Mouse (Mus musculus) intestine, embryonic 14.5 days (tissue): ENCODE data around the gene Cd72. TPM values are rescaled to one million over a fixed set of nuclear protein-coding genes. Genes with fewer than 3 reads are reported as not detected.

Experiments used
- ATAC-seq: fragments of 200-750 bp; cut with Nextera tagmentation; replicated peaks from 2 replicates; pipeline ENCODE4 v1.8.0; 2017; ENCODE audit warnings: low read depth, moderate number of reproducible peaks, moderate TSS enrichment, moderate library complexity; ENCODE audit not compliant: low FRiP score, low TSS enrichment
- DNase-seq: peaks from one replicate; pipeline ENCODE4 v3.0.0-alpha.2; 2018; ENCODE audit warnings: low spot score
- H3K27ac ChIP-seq: fragments of 300-500 bp; sonication (generic); 2 replicates; pipeline ENCODE4 v1.5.1; 2014; ENCODE audit warnings: low read depth, mild to moderate bottlenecking, control low read depth
- H3K27me3 ChIP-seq: fragments of 300-500 bp; sonication (generic); replicated peaks from 2 replicates; pipeline ENCODE4 v1.6.1; 2014; ENCODE audit warnings: low read length, control low read depth; ENCODE audit not compliant: control insufficient read depth, insufficient read depth
- H3K36me3 ChIP-seq: fragments of 300-500 bp; sonication (generic); 2 replicates; pipeline ENCODE4 v1.6.1; 2014; ENCODE audit warnings: low read length, control low read depth; ENCODE audit not compliant: control insufficient read depth, insufficient read depth
- H3K4me1 ChIP-seq: fragments of 300-500 bp; sonication (generic); replicated peaks from 2 replicates; pipeline ENCODE4 v1.6.1; 2014; ENCODE audit warnings: low read length, control low read depth, mixed read lengths; ENCODE audit not compliant: control insufficient read depth, insufficient read depth
- H3K4me2 ChIP-seq: fragments of 300-500 bp; sonication (generic); 2 replicates; pipeline ENCODE4 v1.6.1; 2014; ENCODE audit warnings: low read length
- H3K4me3 ChIP-seq: fragments of 300-500 bp; sonication (generic); 2 replicates; pipeline ENCODE4 v1.5.1; 2014; ENCODE audit warnings: low read depth, low read length, control low read depth, mixed read lengths
- H3K9ac ChIP-seq: fragments of 300-500 bp; sonication (generic); 2 replicates; pipeline ENCODE4 v1.6.1; 2014; ENCODE audit warnings: mild to moderate bottlenecking, low read length
- H3K9me3 ChIP-seq: fragments of 300-500 bp; sonication (generic); 2 replicates; pipeline ENCODE4 v1.6.1; 2016; ENCODE audit warnings: low read length, control low read depth; ENCODE audit not compliant: control insufficient read depth
- WGBS: fragments of 180-500 bp; shearing (Covaris S2); extraction: QIAGEN DNeasy Blood & Tissue Kit; methylation state at CpG from one replicate; pipeline ENCODE4 v1.1.7; 2014; 5-methylcytosine and 5-hydroxymethylcytosine counted together
- polyA plus RNA-seq: library from polyadenylated mRNA; unstranded; fragments of >200 nt; fragmentation: Nextera tagmentation; extraction: Ambion mirVana; gene quantifications from 2 replicates; pipeline ENCODE4 v1.2.1, GENCODE M21; 2014

Gene Cd72
- polyA plus RNA-seq, 1 experiment from 2014 or later: 4.8 TPM

DNA sequence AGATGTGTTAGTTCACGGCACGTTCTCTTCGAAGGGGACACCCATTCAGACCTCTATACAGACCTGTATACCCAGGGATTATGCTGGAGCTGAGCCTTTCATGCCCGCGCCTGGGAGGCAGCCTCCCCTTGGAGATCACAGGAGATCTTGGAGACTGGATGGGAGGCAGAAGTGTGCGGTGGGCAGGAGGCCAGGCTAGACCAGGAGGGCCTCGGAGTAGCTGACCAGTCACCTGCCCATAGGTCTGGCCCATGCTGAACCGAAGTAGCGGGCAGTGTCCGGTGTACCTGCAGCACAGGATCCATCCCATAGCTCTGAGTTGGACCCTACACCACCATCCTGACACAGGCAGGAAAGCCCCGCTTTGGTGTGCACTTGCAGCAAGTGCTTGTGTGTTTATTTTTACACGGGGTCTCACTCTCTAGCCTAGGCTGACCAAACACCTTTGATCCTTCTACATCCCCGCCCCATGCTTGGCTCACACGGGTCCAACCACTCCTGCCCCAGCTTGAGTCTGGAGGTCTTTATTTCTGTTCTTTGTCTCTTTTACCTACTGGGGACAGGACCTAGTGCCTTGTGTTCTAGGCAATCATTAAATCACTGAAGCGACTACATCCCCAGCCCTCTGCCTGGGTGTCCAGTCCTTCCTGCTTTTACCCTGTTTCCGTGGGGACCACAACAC, 26.1 kb downstream of the Cd72 start:
- Histone ChIP-seq H3K4me2 (peak overlapping the region; percentile 36; the same call in 1 of the 2 replicates), H3K36me3 (peaks cover 37% of the 10 kb centered on the region), H3K27me3 (peaks cover 24% of the 10 kb centered on the region), H3K27ac (no peak overlapping the region), H3K4me1 (peaks cover 8% of the 10 kb centered on the region), H3K4me3 (no peak overlapping the region), H3K9me3 (no peaks in the 10 kb centered on the region), H3K9ac (no peak overlapping the region)
- ATAC-seq (no peak), DNase-seq (peak; percentile 64)
- 38% methylated on average over 16 of the region's 16 CpGs for WGBS

- Histone ChIP-seq H3K9me3 (no peaks in the 10 kb centered on the region), H3K4me2 (no peak overlapping the region), H3K27me3 (peaks cover 24% of the 10 kb centered on the region), H3K4me1 (peaks cover 8% of the 10 kb centered on the region), H3K4me3 (no peak overlapping the region), H3K9ac (no peak overlapping the region), H3K27ac (no peak overlapping the region), H3K36me3 (peaks cover 44% of the 10 kb centered on the region)
- DNase-seq (no peak), ATAC-seq (no peak)
- WGBS: 35% methylated on average over 23 of the region's 23 CpGs
Measured at GRCm38 (mm10) chr4:43427501-43428179, 26.8 kb downstream of the Cd72 start.

DNA sequence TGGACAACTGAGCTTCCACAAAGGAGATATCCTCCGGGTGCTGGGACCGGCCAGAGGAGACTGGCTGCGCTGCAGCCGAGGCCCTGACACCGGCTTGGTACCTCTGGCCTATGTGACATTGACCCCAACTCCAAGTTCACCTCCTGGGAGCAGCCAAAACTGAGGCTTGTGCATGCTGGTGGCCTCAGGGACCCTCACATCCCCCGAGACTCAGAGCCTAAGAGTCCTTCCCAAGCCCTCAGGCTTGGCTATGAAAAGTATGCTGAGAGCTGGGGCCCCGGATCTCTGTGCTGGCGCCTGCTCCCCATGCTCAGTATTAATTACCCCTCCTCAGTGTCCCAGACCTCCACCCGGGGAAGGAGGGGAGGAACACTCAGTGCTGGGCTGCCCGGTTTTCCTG, 27.9 kb downstream of the Cd72 start:
- H3K36me3 ChIP-seq: peaks cover 55% of the 10 kb centered on the region
- H3K9ac ChIP-seq: no peak overlapping the region
- DNase-seq: no peak
- no peak overlapping the region for H3K4me2 ChIP-seq
- H3K4me1 ChIP-seq: peaks cover 8% of the 10 kb centered on the region
- no peaks in the 10 kb centered on the region for H3K9me3 ChIP-seq
- peaks cover 24% of the 10 kb centered on the region for H3K27me3 ChIP-seq
- no peak overlapping the region for H3K27ac ChIP-seq
- WGBS: 54% methylated on average over 10 of the region's 10 CpGs
- no peak for ATAC-seq
- H3K4me3 ChIP-seq: no peak overlapping the region

GRCm38 (mm10) chr4:43425648-43426380, 28.6 kb downstream of the Cd72 start:
- peaks cover 56% of the 10 kb centered on the region for H3K36me3 ChIP-seq
- H3K9ac ChIP-seq: no peak overlapping the region

GRCm38 (mm10) chr4:43425197-43425596, 29.2 kb downstream of the Cd72 start:
- Histone ChIP-seq H3K9me3 (no peaks in the 10 kb centered on the region), H3K36me3 (peaks cover 56% of the 10 kb centered on the region), H3K27ac (no peak overlapping the region), H3K4me3 (no peak overlapping the region), H3K27me3 (peaks cover 24% of the 10 kb centered on the region), H3K9ac (no peak overlapping the region), H3K4me2 (peak overlapping the region; percentile 29), H3K4me1 (peaks cover 8% of the 10 kb centered on the region)
- WGBS: 35% methylated on average over 14 of the region's 14 CpGs
- ATAC-seq: no peak
- DNase-seq: peak; percentile 63

More at GRCm38 (mm10) chr4:43425648-43426380, 28.6 kb downstream of the Cd72 start:
- H3K9me3 ChIP-seq: no peaks in the 10 kb centered on the region
- H3K4me3 ChIP-seq: no peak overlapping the region
- DNase-seq (no peak), ATAC-seq (no peak)
- H3K27me3 ChIP-seq: peaks cover 24% of the 10 kb centered on the region
- WGBS: 38% methylated on average over 31 of the region's 31 CpGs
- peak overlapping the region; percentile 29 for H3K4me2 ChIP-seq
- peaks cover 8% of the 10 kb centered on the region for H3K4me1 ChIP-seq
- no peak overlapping the region for H3K27ac ChIP-seq

GRCm38 (mm10) chr4:43424072-43424471, 30.4 kb downstream of the Cd72 start:
- no peaks in the 10 kb centered on the region for H3K9me3 ChIP-seq
- no peak overlapping the region for H3K9ac ChIP-seq
- H3K4me2 ChIP-seq: no peak overlapping the region
- WGBS: 79% methylated on average over 9 of the region's 9 CpGs
- DNase-seq (no peak), ATAC-seq (no peak)
- H3K27ac ChIP-seq: no peak overlapping the region
- peaks cover 56% of the 10 kb centered on the region for H3K36me3 ChIP-seq
- peaks cover 24% of the 10 kb centered on the region for H3K27me3 ChIP-seq
- no peak overlapping the region for H3K4me3 ChIP-seq
- H3K4me1 ChIP-seq: peaks cover 8% of the 10 kb centered on the region

DNA sequence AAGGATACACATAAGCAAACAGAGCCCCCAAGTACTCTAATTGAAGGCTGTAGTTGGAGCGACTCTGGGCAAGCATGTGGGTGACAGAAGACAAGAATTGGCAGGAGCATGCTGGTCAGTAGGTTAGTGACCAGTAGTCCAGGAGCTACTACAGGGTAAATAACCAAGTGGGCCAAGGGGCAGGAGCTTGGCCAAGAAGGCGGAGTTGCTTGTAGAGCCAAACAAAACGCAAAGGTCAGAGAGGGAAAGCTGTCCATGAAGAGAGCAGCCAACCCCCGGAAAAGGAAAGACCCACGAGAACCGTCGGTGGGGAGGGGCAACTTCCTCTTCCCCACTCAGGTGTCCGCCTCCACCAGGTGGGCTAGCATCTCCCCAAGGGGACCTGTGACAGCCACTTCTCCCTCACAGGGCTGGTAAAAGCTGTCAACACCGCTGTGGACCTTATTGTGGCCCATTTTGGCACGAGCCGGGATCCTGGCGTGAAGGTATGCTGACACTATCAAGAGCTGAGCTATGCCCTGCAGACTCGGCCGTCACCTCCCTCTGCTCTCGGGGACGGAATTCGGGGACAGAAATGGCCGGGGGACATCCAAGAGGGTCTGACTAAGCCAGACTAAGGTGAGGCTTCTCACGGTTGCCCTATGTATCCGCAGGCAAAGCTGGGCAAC, 31.0 kb downstream of the Cd72 start:
- peaks cover 56% of the 10 kb centered on the region for H3K36me3 ChIP-seq
- no peak overlapping the region for H3K4me3 ChIP-seq
- no peak overlapping the region for H3K4me2 ChIP-seq
- peaks cover 2% of the 10 kb centered on the region; the same call in 1 of the 2 replicates for H3K4me1 ChIP-seq
- DNase-seq: no peak
- H3K9ac ChIP-seq: no peak overlapping the region
- no peak for ATAC-seq
- H3K9me3 ChIP-seq: no peaks in the 10 kb centered on the region
- peaks cover 24% of the 10 kb centered on the region for H3K27me3 ChIP-seq
- no peak overlapping the region for H3K27ac ChIP-seq
- WGBS: 92% methylated on average over 20 of the region's 20 CpGs

DNA sequence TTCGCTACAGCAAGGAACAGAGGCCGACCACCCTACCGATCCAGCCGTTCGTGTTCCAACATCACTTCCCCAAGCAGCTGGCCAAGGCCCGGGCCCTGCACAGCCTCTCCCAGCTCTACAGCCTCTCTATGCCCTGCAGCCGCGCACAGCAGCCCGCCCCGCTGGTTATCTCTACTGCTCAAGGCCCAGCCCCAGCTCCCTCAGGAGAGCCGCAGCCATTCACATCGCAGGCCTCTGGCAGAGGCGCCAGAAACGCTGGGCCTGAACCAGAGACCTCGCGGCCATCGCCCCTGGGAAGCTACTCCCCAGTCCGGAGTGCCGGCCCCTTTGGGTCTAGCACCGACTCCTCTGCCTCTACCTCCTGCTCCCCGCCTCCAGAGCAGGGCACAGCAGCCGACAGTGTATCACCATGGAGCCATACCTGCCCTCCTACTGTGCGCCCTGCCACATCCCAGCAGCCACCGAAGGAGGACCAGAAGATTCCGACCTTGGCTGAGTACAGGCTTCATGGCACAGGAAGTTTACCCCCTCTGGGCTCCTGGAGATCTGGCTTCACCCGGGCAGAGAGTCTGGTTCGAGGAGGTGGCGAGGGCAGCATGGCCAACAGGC, 32.7 kb downstream of the Cd72 start:
- H3K36me3 ChIP-seq: peaks cover 59% of the 10 kb centered on the region
- 76% methylated on average over 28 of the region's 28 CpGs for WGBS
- no peak overlapping the region for H3K9ac ChIP-seq
- no peak overlapping the region for H3K4me2 ChIP-seq
- H3K4me1 ChIP-seq: 0 out of 2 replicates have a peak, but pooled peaks cover 4% of the 10 kb centered on the region
- DNase-seq (no peak), ATAC-seq (no peak)
- no peaks in the 10 kb centered on the region for H3K9me3 ChIP-seq
- H3K27ac ChIP-seq: no peak overlapping the region
- H3K27me3 ChIP-seq: peaks cover 14% of the 10 kb centered on the region
- no peak overlapping the region for H3K4me3 ChIP-seq
